Mouse (Mus musculus) kidney, postnatal 0 days (tissue): ENCODE data around the gene Rex1bd. TPM values are rescaled to one million over a fixed set of nuclear protein-coding genes. Genes with fewer than 3 reads are reported as not detected.

Source experiments
- ATAC-seq: fragments of 200-750 bp; cut with Nextera tagmentation; replicated peaks from 2 replicates; pipeline ENCODE4 v1.8.0; 2017; ENCODE audit warnings: low read depth, moderate number of reproducible peaks, moderate TSS enrichment, moderate library complexity; ENCODE audit not compliant: low FRiP score
- DNase-seq: peaks from one replicate; pipeline ENCODE4 v3.0.0-alpha.2; 2016; ENCODE audit warnings: low spot score
- H3K27ac ChIP-seq: fragments of 300-500 bp; sonication (generic); 2 replicates; pipeline ENCODE4 v1.5.1; 2014; ENCODE audit warnings: mild to moderate bottlenecking
- H3K27me3 ChIP-seq: fragments of 300-500 bp; sonication (generic); 2 replicates; pipeline ENCODE4 v1.6.1; 2014; ENCODE audit warnings: low read length, mixed read lengths; ENCODE audit not compliant: insufficient read depth
- H3K36me3 ChIP-seq: fragments of 300-500 bp; sonication (generic); 2 replicates; pipeline ENCODE4 v1.6.1; 2014; ENCODE audit warnings: low read length, mixed read lengths; ENCODE audit not compliant: insufficient read depth
- H3K4me1 ChIP-seq: fragments of 300-500 bp; sonication (generic); replicated peaks from 2 replicates; pipeline ENCODE4 v1.6.1; 2014; ENCODE audit warnings: antibody characterized with exemption, low read length, mixed read lengths; ENCODE audit not compliant: insufficient read depth
- H3K4me2 ChIP-seq: fragments of 300-500 bp; sonication (generic); 2 replicates; pipeline ENCODE4 v1.6.1; 2014; ENCODE audit warnings: mild to moderate bottlenecking, low read length, moderate library complexity, mixed read lengths
- H3K4me3 ChIP-seq: fragments of 300-500 bp; sonication (generic); replicated peaks from 2 replicates; pipeline ENCODE4 v1.5.1; 2014; ENCODE audit warnings: low read depth, low read length
- H3K9ac ChIP-seq: fragments of 300-500 bp; sonication (generic); 2 replicates; pipeline ENCODE4 v1.6.1; 2014; ENCODE audit warnings: low read depth, low read length
- H3K9me3 ChIP-seq: fragments of 300-500 bp; sonication (generic); replicated peaks from 2 replicates; pipeline ENCODE4 v1.6.1; 2016; ENCODE audit warnings: low read length, inconsistent platforms, mixed read lengths
- CTCF ChIP-seq: IDR thresholded peaks from 2 replicates; pipeline ENCODE4 v1.5.1; 2016; ENCODE audit warnings: antibody characterized with exemption, low read depth, mild to moderate bottlenecking, moderate library complexity
- WGBS: fragments of 180-500 bp; shearing (Covaris S2); extraction: QIAGEN DNeasy Blood & Tissue Kit; methylation state at CpG from one replicate; pipeline ENCODE4 v1.1.7; 2014; 5-methylcytosine and 5-hydroxymethylcytosine counted together
- polyA plus RNA-seq: library from polyadenylated mRNA; unstranded; fragments of >200 nt; fragmentation: Nextera tagmentation; extraction: Ambion mirVana; gene quantifications from 2 replicates; pipeline ENCODE4 v1.2.1, GENCODE M21; 2015

The Rex1bd gene
- polyA plus RNA-seq, 1 experiment from 2014 or later: 140 TPM

- Histone ChIP-seq H3K4me1 (peaks cover 9% of the 10 kb centered on the region; the same call in 1 of the 2 replicates), H3K27me3 (peaks cover 83% of the 10 kb centered on the region), H3K9me3 (no peaks in the 10 kb centered on the region), H3K4me3 (0 out of 2 replicates have a peak overlapping the region, but pooled peaks have one; percentile 4), H3K36me3 (no peaks in the 10 kb centered on the region), H3K4me2 (peak overlapping the region; percentile 18; the same call in 1 of the 2 replicates), H3K9ac (peak overlapping the region; percentile 23; the same call in 1 of the 2 replicates), H3K27ac (no peak overlapping the region)
- ATAC-seq (no peak), DNase-seq (no peak)
- TF ChIP-seq CTCF: no peak
- 8% methylated on average over 12 of the region's 12 CpGs for WGBS
Observed at GRCm38 (mm10) chr8:70495771-70496062, 10.8 kb downstream of the Rex1bd start.

- H3K4me3 ChIP-seq: peak overlapping the region; percentile 4; the same call in 1 of the 2 replicates
- 6% methylated on average over 20 of the region's 21 CpGs for WGBS
- ATAC-seq (no peak), DNase-seq (no peak)
- H3K27me3 ChIP-seq: peaks cover 83% of the 10 kb centered on the region
- H3K36me3 ChIP-seq: no peaks in the 10 kb centered on the region
- TF ChIP-seq CTCF: no peak
- H3K27ac ChIP-seq: no peak overlapping the region
- no peaks in the 10 kb centered on the region for H3K9me3 ChIP-seq
- peaks cover 8% of the 10 kb centered on the region; the same call in 1 of the 2 replicates for H3K4me1 ChIP-seq
- H3K4me2 ChIP-seq: peak overlapping the region; percentile 18; the same call in 1 of the 2 replicates
- H3K9ac ChIP-seq: peak overlapping the region; percentile 23; the same call in 1 of the 2 replicates
Observed at GRCm38 (mm10) chr8:70495001-70495770, 11.4 kb downstream of the Rex1bd start.

GRCm38 (mm10) chr8:70494416-70494945 is 12.1 kb downstream of the Rex1bd start:
- ATAC-seq (no peak), DNase-seq (no peak)
- Histone ChIP-seq H3K27ac (no peak overlapping the region), H3K4me1 (peaks cover 12% of the 10 kb centered on the region; the same call in 1 of the 2 replicates), H3K4me3 (peak overlapping the region; percentile 44), H3K9ac (no peak overlapping the region), H3K9me3 (no peaks in the 10 kb centered on the region), H3K36me3 (no peaks in the 10 kb centered on the region), H3K4me2 (peak overlapping the region; percentile 81; the same call in 1 of the 2 replicates), H3K27me3 (peaks cover 83% of the 10 kb centered on the region)
- no peak for TF ChIP-seq CTCF
- 4% methylated on average over 28 of the region's 28 CpGs for WGBS

GRCm38 (mm10) chr8:70493692-70494415 is 12.7 kb downstream of the Rex1bd start:
- TF ChIP-seq CTCF: no peak
- Histone ChIP-seq H3K36me3 (no peaks in the 10 kb centered on the region), H3K9me3 (no peaks in the 10 kb centered on the region), H3K4me3 (peak overlapping the region; percentile 44), H3K4me2 (peak overlapping the region; percentile 81), H3K27me3 (peaks cover 82% of the 10 kb centered on the region), H3K9ac (peak overlapping the region; percentile 31; the same call in 1 of the 2 replicates), H3K27ac (no peak overlapping the region), H3K4me1 (peaks cover 18% of the 10 kb centered on the region)
- WGBS: 2% methylated on average over 46 of the region's 47 CpGs
- DNase-seq (no peak), ATAC-seq (no peak)

- peak within 1 kb of the TSS; percentile 44 for H3K4me3 ChIP-seq
- peaks cover 27% of the 10 kb centered on the region for H3K4me1 ChIP-seq
- WGBS: 2% methylated on average over 68 of the region's 93 CpGs
- H3K27me3 ChIP-seq: peaks cover 86% of the 10 kb centered on the region
- peak within 1 kb of the TSS; percentile 31 for H3K9ac ChIP-seq
- no peaks in the 10 kb centered on the region for H3K36me3 ChIP-seq
- ATAC-seq (no peak), DNase-seq (no peak)
- peak within 1 kb of the TSS; percentile 81 for H3K4me2 ChIP-seq
- H3K27ac ChIP-seq: no peak within 1 kb of the TSS
- no peak for TF ChIP-seq CTCF
- no peaks in the 10 kb centered on the region for H3K9me3 ChIP-seq
Observed at GRCm38 (mm10) chr8:70492664-70493640, 13.6 kb downstream of the Rex1bd start, which contains the start of gene Crlf1. TSS of gene Crlf1 (plus strand) at chr8:70493158.
